Comparison of ENCODE assay signal across 7 mouse cellular contexts in genomic region chr6:135026232-135026631, GRCm38 (mm10). TPM values are rescaled to one million over a fixed set of nuclear protein-coding genes. Genes with fewer than 3 reads are reported as not detected.
DNase-seq lines count a peak whose midpoint lies in the region; TF ChIP-seq lines count a peak whose summit lies in the region.

No protein-coding gene starts in this region.

- no peak for TF ChIP-seq EP300 in MEL (IDR thresholded peaks at IDR 0.05; ENCODE audit: low read depth in 1 of 2, low read length in 2 of 2)

- H3K4me1 ChIP-seq in MEL (ENCODE audit: control insufficient read depth in 1 of 2, insufficient read depth in 2 of 2, low read length in 2 of 2), result peaks cover 4 to 22% of the 10 kb centered on the region in 2 experiments
- H3K4me1 ChIP-seq in cortical plate, adult 2 months (ENCODE audit: control insufficient read depth, insufficient read depth, low read length), result no peaks in the 10 kb centered on the region

- no peak overlapping the region for H3K9ac ChIP-seq in MEL (ENCODE audit: control insufficient read depth, low read depth, low read length, poor library complexity, severe bottlenecking)

- no peak overlapping the region for H3K27ac ChIP-seq in MEL (ENCODE audit: control insufficient read depth, low read depth, low read length)
- no peak overlapping the region for H3K27ac ChIP-seq in cortical plate, adult 2 months (ENCODE audit: insufficient read depth, low read length)

- no peak for TF ChIP-seq POLR2A in MEL (IDR thresholded peaks at IDR 0.05; ENCODE audit: control insufficient read depth in 1 of 2, insufficient read depth in 1 of 2, low read depth in 1 of 2, low read length in 2 of 2, poor library complexity in 1 of 2)
- no peak for TF ChIP-seq POLR2A in cortical plate, adult 2 months (IDR thresholded peaks at IDR 0.05; ENCODE audit: extremely low read depth, insufficient read depth, low read length)

- no peaks in the 10 kb centered on the region for H3K9me3 ChIP-seq in MEL (replicated peaks; ENCODE audit: insufficient read depth, low read length)

- TF ChIP-seq CTCF in MEL (IDR thresholded peaks at IDR 0.05 in 2 of 3, conservative IDR thresholded peaks at IDR 0.05 in 1 of 3; ENCODE audit: control insufficient read depth in 1 of 3, insufficient read depth in 1 of 3, low read depth in 2 of 3, low read length in 3 of 3, poor library complexity in 1 of 3, severe bottlenecking in 1 of 3), result peak; percentile 21 to 64 (median 53); a peak in 5 of 6 replicates
- peak; percentile 50; the same call in 1 of the 2 replicates for TF ChIP-seq CTCF in cortical plate, adult 2 months (IDR thresholded peaks at IDR 0.05; ENCODE audit: extremely low read depth, insufficient read depth, low read length)

- TF ChIP-seq RAD21 in MEL (IDR thresholded peaks at IDR 0.05; ENCODE audit: low read depth, low read length), result peak; percentile 39

- no peak overlapping the region for H3K4me3 ChIP-seq in MEL (ENCODE audit: control insufficient read depth in 1 of 2, insufficient read depth in 1 of 2, low read depth in 2 of 2, low read length in 2 of 2)
- H3K4me3 ChIP-seq in cortical plate, adult 2 months (ENCODE audit: insufficient read depth, low read length), result no peak overlapping the region

- H3K36me3 ChIP-seq in MEL (ENCODE audit: control insufficient read depth in 1 of 2, insufficient read depth in 2 of 2, low read length in 2 of 2), result peaks cover 1 to 18% of the 10 kb centered on the region in 2 experiments; a peak in 3 of 4 replicates

- peak; percentile 31 for DNase-seq in layer of hippocampus, adult 9-10 months (ENCODE audit: low spot score)
- no peak for DNase-seq in layer of hippocampus, adult 8-10 months (ENCODE audit: low spot score in 2 of 2)
- peak; percentile 68 for DNase-seq in MEL (ENCODE audit: low read depth, low spot score)
- peak; percentile 58 for DNase-seq in induced T-regulatory cell, adult 2 months (ENCODE audit: low read depth)
- peak; percentile 74 for DNase-seq in lung, postnatal 25 days (ENCODE audit: low spot score)
- DNase-seq in thymus, postnatal 25 days, result peak; percentile 18

- no peaks in the 10 kb centered on the region for H3K79me2 ChIP-seq in MEL (ENCODE audit: control insufficient read depth, insufficient read depth, low read length, poor library complexity)

- H3K27me3 ChIP-seq in MEL (ENCODE audit: control insufficient read depth in 1 of 2, insufficient read depth in 2 of 2, low read length in 2 of 2), result no peaks in the 10 kb centered on the region

TF ChIP-seq in MEL, 35 proteins besides CTCF, POLR2A, EP300 and RAD21:
- TF ChIP-seq MYC (IDR thresholded peaks at IDR 0.05; ENCODE audit: low read depth, low read length), result no peak
- no peak for TF ChIP-seq POLR2AphosphoS2 (IDR thresholded peaks at IDR 0.05; ENCODE audit: low read length)
- TF ChIP-seq ZNF384 (IDR thresholded peaks at IDR 0.05; ENCODE audit: low read depth, low read length), result peak; percentile 69
- TF ChIP-seq GATA1 (IDR thresholded peaks at IDR 0.05; ENCODE audit: low read depth, low read length), result no peak
- no peak for TF ChIP-seq MYB (IDR thresholded peaks at IDR 0.05; ENCODE audit: low read depth, low read length)
- no peak for TF ChIP-seq MXI1 (IDR thresholded peaks at IDR 0.05; ENCODE audit: low read depth, low read length)
- no peak for TF ChIP-seq RCOR1 (IDR thresholded peaks at IDR 0.05; ENCODE audit: low read depth, low read length)
- 0 out of 2 replicates have a peak, but pooled peaks have one; percentile 13 for TF ChIP-seq ZC3H11A (IDR thresholded peaks at IDR 0.05; ENCODE audit: low read depth, low read length)
- TF ChIP-seq CHD2 (IDR thresholded peaks at IDR 0.05; ENCODE audit: low read length), result no peak
- TF ChIP-seq USF2 (IDR thresholded peaks at IDR 0.05; ENCODE audit: borderline replicate concordance in 1 of 2, insufficient read depth in 1 of 2, low read depth in 1 of 2, low read length in 2 of 2), result no peak
- TF ChIP-seq SMC3 (IDR thresholded peaks at IDR 0.05; ENCODE audit: low read depth, low read length), result peak; percentile 49
- no peak for TF ChIP-seq UBTF (IDR thresholded peaks at IDR 0.05; ENCODE audit: borderline replicate concordance, insufficient read depth, low read depth, low read length)
- TF ChIP-seq SIN3A (IDR thresholded peaks at IDR 0.05; ENCODE audit: low read length), result no peak
TF ChIP-seq in MEL: peak in this region for 3.

RNA-seq across cellular contexts. Expression of gene Ddx47, which starts 14.8 kb away (rescaled TPM):
- 10 to 100 TPM; 58.5 to 71.2 (median 60.2) TPM for total RNA-seq in layer of hippocampus, adult 8-10 months (2022)
- 84.1 and 102 TPM in 2 replicates for total RNA-seq in MEL (2012; rRNA removed)
- 100 to 1,000 TPM in 1 of 2 experiments, not detected in 1; 117 TPM for polyA plus RNA-seq in MEL (2012; ENCODE audit: insufficient read depth in 1 of 2, insufficient read length in 2 of 2, low read depth in 1 of 2, low replicate concordance in 2 of 2, missing spikeins in 1 of 2)
- 66.6 and 70.8 TPM in 2 replicates for polyA plus RNA-seq in cortical plate, adult 2 months (2012; rRNA removed)

RNA-seq across cellular contexts. Expression of gene Gprc5a, which starts 39.2 kb away (rescaled TPM):
- total RNA-seq in layer of hippocampus, adult 8-10 months (2022), result under 1 TPM in 1 of 4 experiments, not detected in 3; 0.21 TPM
- not detected in 2 replicates for total RNA-seq in MEL (2012; rRNA removed)
- under 1 TPM in 1 of 2 experiments, not detected in 1; 0.06 TPM for polyA plus RNA-seq in MEL (2012; ENCODE audit: insufficient read depth in 1 of 2, insufficient read length in 2 of 2, low read depth in 1 of 2, low replicate concordance in 2 of 2, missing spikeins in 1 of 2)
- 0.09 and 0.13 TPM in 2 replicates for polyA plus RNA-seq in cortical plate, adult 2 months (2012; rRNA removed)

RNA-seq across cellular contexts. Expression of gene Apold1, which starts 44.7 kb away (rescaled TPM):
- 1 to 10 TPM; 2.5 to 3.2 (median 3.1) TPM for total RNA-seq in layer of hippocampus, adult 8-10 months (2022)
- total RNA-seq in MEL (2012; rRNA removed), result 0.07 and 0.12 TPM in 2 replicates
- under 1 TPM in 1 of 2 experiments, not detected in 1; 0.08 TPM for polyA plus RNA-seq in MEL (2012; ENCODE audit: insufficient read depth in 1 of 2, insufficient read length in 2 of 2, low read depth in 1 of 2, low replicate concordance in 2 of 2, missing spikeins in 1 of 2)
- polyA plus RNA-seq in cortical plate, adult 2 months (2012; rRNA removed), result 2.7 and 2.9 TPM in 2 replicates

Comparison
In these comparisons a context has a peak if more than half of its experiments do, and no peak if none do; other contexts are left out.
1. DNase-seq: peak in layer of hippocampus, adult 9-10 months (single experiment), MEL (single experiment), induced T-regulatory cell, adult 2 months (single experiment), lung, postnatal 25 days (single experiment) and thymus, postnatal 25 days (single experiment); none in layer of hippocampus, adult 8-10 months (0 of 2).